Mouse (Mus musculus) myocyte (in vitro differentiated cells): ENCODE results near the gene Trappc10.

Source experiments
- CEBPB ChIP-seq: IDR thresholded peaks from 2 replicates; pipeline ENCODE4 v1.6.1; 2011; ENCODE audit warnings: mild to moderate bottlenecking, moderate library complexity; ENCODE audit not compliant: poor library complexity, insufficient read depth, severe bottlenecking
- E2F4 ChIP-seq: IDR thresholded peaks from one replicate; pipeline ENCODE4 v1.6.1; 2011; ENCODE audit warnings: mild to moderate bottlenecking, control low read depth, moderate library complexity; ENCODE audit not compliant: insufficient read depth
- MAX ChIP-seq: IDR thresholded peaks from one replicate; pipeline ENCODE4 v1.6.1; 2011; ENCODE audit warnings: low read depth, mild to moderate bottlenecking, control low read depth
- MYOD1 ChIP-seq, 3 experiments: IDR thresholded peaks; one replicate each; pipeline ENCODE4 v1.6.1; 2011; ENCODE audit warnings: control low read depth in 2 of 3, low read depth in 2 of 3, mild to moderate bottlenecking in 2 of 3, moderate library complexity in 1 of 3; ENCODE audit not compliant: insufficient read length in 2 of 3, control insufficient read depth in 1 of 3
- MYOG ChIP-seq, 3 experiments: IDR thresholded peaks; one replicate each; pipeline ENCODE4 v1.6.1; 2011; ENCODE audit warnings: control low read depth in 2 of 3, low read depth in 2 of 3, mild to moderate bottlenecking in 2 of 3; ENCODE audit not compliant: insufficient read length in 2 of 3, control insufficient read depth in 1 of 3, insufficient read depth in 1 of 3
- POLR2A ChIP-seq: IDR thresholded peaks from one replicate; pipeline ENCODE4 v1.6.1; 2011; ENCODE audit warnings: low read depth, mild to moderate bottlenecking, control low read depth, moderate library complexity; ENCODE audit not compliant: insufficient read length
- POLR2AphosphoS2 ChIP-seq: IDR thresholded peaks from one replicate; pipeline ENCODE4 v1.6.1; 2011; ENCODE audit warnings: low read depth, control low read depth; ENCODE audit not compliant: insufficient read length
- SRF ChIP-seq: IDR thresholded peaks from one replicate; pipeline ENCODE4 v1.6.1; 2011; ENCODE audit warnings: low read depth; ENCODE audit not compliant: control insufficient read depth, insufficient read length
- TCF12 ChIP-seq: IDR thresholded peaks from one replicate; pipeline ENCODE4 v1.6.1; 2011; ENCODE audit warnings: mild to moderate bottlenecking, control low read depth; ENCODE audit not compliant: poor library complexity, insufficient read depth, severe bottlenecking
- USF1 ChIP-seq: IDR thresholded peaks from one replicate; pipeline ENCODE4 v1.6.1; 2011; ENCODE audit warnings: low read depth, mild to moderate bottlenecking, control low read depth, moderate library complexity

- TF ChIP-seq POLR2AphosphoS2 (no peak), POLR2A (no peak), MYOD1 (IDR thresholded peaks at IDR 0.05; ENCODE audit: control insufficient read depth in 1 of 3, insufficient read length in 2 of 3, low read depth in 2 of 3) (no peak), USF1 (no peak), SRF (no peak), CEBPB (no peak), MYOG (IDR thresholded peaks at IDR 0.05; ENCODE audit: control insufficient read depth in 1 of 3, insufficient read depth in 1 of 3, insufficient read length in 2 of 3, low read depth in 2 of 3) (no peak), TCF12 (no peak), MAX (no peak), E2F4 (no peak)
These were observed 6.1 kb downstream of the Trappc10 start for GRCm38 (mm10) chr10:78238297-78238696.
